In genomic region chr16:89773657-89774552, GRCm38 (mm10) we compare ENCODE assay signal across 8 mouse cellular contexts.
DNase-seq lines count a peak whose midpoint lies in the region; ATAC-seq and TF ChIP-seq lines count a peak whose summit lies in the region.

No protein-coding gene starts in this region.

- WGBS in forebrain, embryonic 12.5 days, result 13% methylated on average over 30 of the region's 30 CpGs
- WGBS in heart, postnatal 0 days, result 10% methylated on average over 30 of the region's 30 CpGs
- WGBS in liver, embryonic 16.5 days (ENCODE audit: insufficient replicate concordance), result 9% methylated on average over 30 of the region's 30 CpGs
- WGBS in neural tube, embryonic 13.5 days, result 12% methylated on average over 30 of the region's 30 CpGs

- H3K9me3 ChIP-seq in forebrain, embryonic 12.5 days, result peaks cover 20% of the 10 kb centered on the region
- peaks cover 15% of the 10 kb centered on the region for H3K9me3 ChIP-seq in heart, postnatal 0 days (replicated peaks; ENCODE audit: control insufficient read depth, low read length)
- 0 out of 2 replicates have a peak, but pooled peaks cover 2% of the 10 kb centered on the region for H3K9me3 ChIP-seq in liver, embryonic 16.5 days (replicated peaks; ENCODE audit: control insufficient read depth, low read length)
- H3K9me3 ChIP-seq in neural tube, embryonic 13.5 days, result peaks cover 19% of the 10 kb centered on the region

- no peak for TF ChIP-seq POLR2A in testis, adult 2 months (IDR thresholded peaks at IDR 0.05; ENCODE audit: control insufficient read depth, low read depth, low read length)

- TF ChIP-seq EP300 in heart, postnatal 0 days (IDR thresholded peaks at IDR 0.05; ENCODE audit: low read depth), result no peak

- H3K27ac ChIP-seq in brown adipose tissue, adult 24 weeks (replicated peaks; ENCODE audit: low read depth, low read length), result no peak overlapping the region
- no peak overlapping the region for H3K27ac ChIP-seq in forebrain, embryonic 12.5 days
- no peak overlapping the region for H3K27ac ChIP-seq in heart, postnatal 0 days (ENCODE audit: low read depth)
- H3K27ac ChIP-seq in liver, embryonic 16.5 days (ENCODE audit: low read length), result no peak overlapping the region
- H3K27ac ChIP-seq in neural tube, embryonic 13.5 days (replicated peaks), result no peak overlapping the region; the same call in 1 of the 2 replicates
- H3K27ac ChIP-seq in testis, adult 2 months (ENCODE audit: control insufficient read depth, insufficient read depth, low read depth, low read length), result no peak overlapping the region

- H3K4me1 ChIP-seq in brown adipose tissue, adult 24 weeks (ENCODE audit: control insufficient read depth, insufficient read depth, insufficient read length, low read length), result no peaks in the 10 kb centered on the region
- H3K4me1 ChIP-seq in forebrain, embryonic 12.5 days, result peaks cover 8% of the 10 kb centered on the region; the same call in 1 of the 2 replicates
- no peaks in the 10 kb centered on the region for H3K4me1 ChIP-seq in heart, postnatal 0 days (ENCODE audit: control insufficient read depth, insufficient read depth)
- H3K4me1 ChIP-seq in liver, embryonic 16.5 days (ENCODE audit: control insufficient read depth, low read depth, low read length), result peaks cover 3% of the 10 kb centered on the region; the same call in 1 of the 2 replicates
- 0 out of 2 replicates have a peak, but pooled peaks cover 4% of the 10 kb centered on the region for H3K4me1 ChIP-seq in neural tube, embryonic 13.5 days (replicated peaks)
- H3K4me1 ChIP-seq in testis, adult 2 months (ENCODE audit: control insufficient read depth, insufficient read depth, low read length), result peaks cover 8% of the 10 kb centered on the region

- H3K9ac ChIP-seq in forebrain, embryonic 12.5 days, result peak overlapping the region; percentile 36; the same call in 1 of the 2 replicates
- no peak overlapping the region for H3K9ac ChIP-seq in heart, postnatal 0 days (replicated peaks; ENCODE audit: low read depth, low read length)
- H3K9ac ChIP-seq in liver, embryonic 16.5 days (ENCODE audit: low read depth, low read length), result no peak overlapping the region
- peak overlapping the region; percentile 56 for H3K9ac ChIP-seq in neural tube, embryonic 13.5 days

- ATAC-seq in CD4-positive, CD25-positive, alpha-beta regulatory T cell, adult 4 months, result peak; percentile 88
- peak; percentile 83 for ATAC-seq in forebrain, embryonic 12.5 days (ENCODE audit: low FRiP score)
- ATAC-seq in heart, postnatal 0 days (ENCODE audit: insufficient read depth, low read depth), result peak; percentile 87
- peak; percentile 47 for ATAC-seq in liver, embryonic 16.5 days (ENCODE audit: low read depth)
- peak; percentile 83 for ATAC-seq in neural tube, embryonic 13.5 days (ENCODE audit: low read depth)

- H3K27me3 ChIP-seq in forebrain, embryonic 12.5 days, result 0 out of 2 replicates have a peak, but pooled peaks cover 5% of the 10 kb centered on the region
- peaks cover 15% of the 10 kb centered on the region; the same call in 1 of the 2 replicates for H3K27me3 ChIP-seq in heart, postnatal 0 days (ENCODE audit: control insufficient read depth, insufficient read depth, low read length)
- no peaks in the 10 kb centered on the region for H3K27me3 ChIP-seq in liver, embryonic 16.5 days (ENCODE audit: control insufficient read depth, insufficient read depth, low read depth, low read length)
- H3K27me3 ChIP-seq in neural tube, embryonic 13.5 days, result 0 out of 2 replicates have a peak, but pooled peaks cover 3% of the 10 kb centered on the region
- H3K27me3 ChIP-seq in testis, adult 2 months (ENCODE audit: control insufficient read depth, insufficient read depth, low read length), result no peaks in the 10 kb centered on the region

- DNase-seq in heart, postnatal 0 days (ENCODE audit: low spot score), result peak; percentile 73
- DNase-seq in kidney, postnatal 4 days, result peak; percentile 91 to 92

- peak overlapping the region; percentile 62 for H3K4me2 ChIP-seq in forebrain, embryonic 12.5 days
- peak overlapping the region; percentile 71 for H3K4me2 ChIP-seq in heart, postnatal 0 days (ENCODE audit: low read depth, low read length)
- peak overlapping the region; percentile 71 for H3K4me2 ChIP-seq in liver, embryonic 16.5 days (ENCODE audit: low read depth, low read length)
- H3K4me2 ChIP-seq in neural tube, embryonic 13.5 days, result peak overlapping the region; percentile 71

- peak; percentile 90 for TF ChIP-seq CTCF in heart, postnatal 0 days (IDR thresholded peaks at IDR 0.05; ENCODE audit: low read depth)
- peak; percentile 79 for TF ChIP-seq CTCF in testis, adult 2 months (IDR thresholded peaks at IDR 0.05; ENCODE audit: control insufficient read depth, insufficient read depth, insufficient replicate concordance, low read depth, low read length)

- H3K4me3 ChIP-seq in brown adipose tissue, adult 24 weeks (ENCODE audit: insufficient read depth, low read depth, low read length), result peak overlapping the region; percentile 24
- peak overlapping the region; percentile 31 for H3K4me3 ChIP-seq in forebrain, embryonic 12.5 days (replicated peaks)
- peak overlapping the region; percentile 42 for H3K4me3 ChIP-seq in heart, postnatal 0 days (ENCODE audit: low read depth, low read length)
- H3K4me3 ChIP-seq in liver, embryonic 16.5 days (ENCODE audit: low read depth, low read length), result peak overlapping the region; percentile 47
- peak overlapping the region; percentile 37 for H3K4me3 ChIP-seq in neural tube, embryonic 13.5 days
- peak overlapping the region; percentile 58 for H3K4me3 ChIP-seq in testis, adult 2 months (ENCODE audit: control insufficient read depth, low read depth, low read length)

- H3K36me3 ChIP-seq in forebrain, embryonic 12.5 days (replicated peaks), result no peaks in the 10 kb centered on the region
- no peaks in the 10 kb centered on the region for H3K36me3 ChIP-seq in heart, postnatal 0 days (replicated peaks; ENCODE audit: control insufficient read depth, insufficient read depth, low read length)
- no peaks in the 10 kb centered on the region for H3K36me3 ChIP-seq in liver, embryonic 16.5 days (ENCODE audit: control insufficient read depth, insufficient read depth)
- no peaks in the 10 kb centered on the region for H3K36me3 ChIP-seq in neural tube, embryonic 13.5 days
- H3K36me3 ChIP-seq in testis, adult 2 months (ENCODE audit: control insufficient read depth, insufficient read depth, low read length), result no peaks in the 10 kb centered on the region

Comparison
In these comparisons a context has a peak if more than half of its experiments do, and no peak if none do; other contexts are left out.
1. H3K9ac ChIP-seq: peak in forebrain, embryonic 12.5 days (single experiment) and neural tube, embryonic 13.5 days (single experiment); none in heart, postnatal 0 days (single experiment) and liver, embryonic 16.5 days (single experiment).
2. Peak in every context shown above with its lines, with median percentiles within 50 percentile points of each other: ATAC-seq, H3K4me3 ChIP-seq and H3K4me2 ChIP-seq.